Mouse (Mus musculus) brain, adult 2 months (tissue): ENCODE results near the gene Scn10a.

Source experiments
- DNase-seq: peaks from one replicate; pipeline ENCODE4 v3.0.0; 2011; ENCODE audit warnings: low read depth, low spot score

Gene Scn10a

GRCm38 (mm10) chr9:119576977-119577376, 142.1 kb downstream of the Scn10a start:
- DNase-seq: peak; percentile 84

DNA sequence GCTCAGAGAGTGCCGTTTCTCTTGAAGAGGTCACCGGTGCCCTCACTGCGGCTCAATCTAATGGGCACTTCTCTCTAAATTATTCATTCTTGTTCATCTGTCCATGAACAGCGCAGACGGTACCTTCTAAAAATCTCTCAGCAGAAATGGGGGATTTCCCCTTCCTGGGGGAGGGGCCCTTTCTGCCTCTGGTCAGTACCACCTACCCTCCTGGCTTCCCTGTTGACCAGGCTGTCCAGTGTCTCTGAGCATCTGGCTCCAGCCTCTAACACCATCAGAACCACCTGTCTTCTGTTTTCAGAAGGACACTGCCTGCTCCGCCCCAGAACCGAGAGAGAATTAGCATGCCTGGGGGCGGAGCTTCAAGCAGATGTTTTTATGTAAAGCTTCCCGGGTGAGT, 143.4 kb downstream of the Scn10a start:
- no peak for DNase-seq

DNA sequence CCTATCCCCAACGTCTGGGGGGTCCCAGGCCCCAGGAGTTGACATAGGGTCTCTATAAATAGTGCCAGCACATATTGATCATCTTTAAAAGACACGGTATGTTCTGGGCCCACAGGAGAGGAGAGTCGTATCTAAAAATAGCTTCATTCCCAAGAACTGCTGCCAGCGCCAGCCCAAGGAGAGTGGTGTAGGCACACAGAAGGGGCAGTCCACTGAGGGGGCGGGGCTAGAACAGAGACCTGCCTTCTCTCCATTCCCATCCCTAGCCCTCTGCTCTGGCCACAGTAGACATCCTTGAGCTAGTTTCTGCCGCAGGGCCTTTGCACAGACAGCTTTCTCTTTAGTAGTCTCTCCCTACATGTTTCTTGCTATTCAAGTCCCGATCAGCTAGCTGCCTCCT, 144.8 kb downstream of the Scn10a start:
- DNase-seq: no peak

- DNase-seq: no peak
Measured at GRCm38 (mm10) chr9:119573009-119573408, 146.1 kb downstream of the Scn10a start.

DNA sequence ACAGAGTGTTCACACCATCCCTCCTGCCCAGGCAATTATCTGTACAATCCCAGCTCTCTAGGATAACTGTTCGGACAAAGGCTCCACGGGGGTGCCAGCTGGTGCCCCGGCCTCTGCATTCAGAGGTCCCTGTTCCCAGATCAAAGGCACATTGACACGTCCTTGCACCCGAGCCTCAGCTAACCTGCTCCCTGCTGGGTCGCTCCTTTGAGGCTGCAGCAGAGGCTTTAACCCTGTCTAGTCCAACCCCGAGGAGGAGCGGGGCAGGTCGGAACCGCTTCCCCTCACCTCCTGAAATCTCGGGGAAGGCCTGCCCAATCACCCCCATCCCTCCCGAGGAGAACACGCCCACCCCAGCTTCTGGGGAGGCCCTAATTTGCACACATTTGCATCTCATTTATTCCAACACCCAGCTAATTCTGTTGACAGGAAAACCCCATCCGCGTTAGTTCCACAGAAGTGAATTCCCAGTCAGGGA, 147.7 kb downstream of the Scn10a start:
- no peak for DNase-seq

DNA sequence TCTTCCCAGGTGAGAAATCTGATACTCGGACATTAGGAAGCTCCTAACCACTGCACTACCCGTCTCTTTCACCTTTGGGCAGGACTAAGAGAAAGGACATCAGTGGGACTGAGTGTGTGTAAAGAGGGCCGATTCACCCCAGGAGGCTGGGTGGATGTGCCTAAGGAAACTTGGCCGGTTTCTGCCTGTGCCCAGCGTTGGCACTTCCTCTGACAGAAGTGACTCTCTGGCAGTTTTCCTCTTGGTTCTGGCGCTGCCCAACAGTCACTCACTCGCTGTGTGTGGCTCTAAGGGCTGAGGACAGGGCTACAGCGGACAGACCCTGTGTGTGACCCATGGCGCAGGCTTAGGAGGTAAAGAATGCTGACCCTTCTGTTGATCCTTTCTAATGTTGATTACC, 148.5 kb downstream of the Scn10a start:
- DNase-seq: no peak

DNA sequence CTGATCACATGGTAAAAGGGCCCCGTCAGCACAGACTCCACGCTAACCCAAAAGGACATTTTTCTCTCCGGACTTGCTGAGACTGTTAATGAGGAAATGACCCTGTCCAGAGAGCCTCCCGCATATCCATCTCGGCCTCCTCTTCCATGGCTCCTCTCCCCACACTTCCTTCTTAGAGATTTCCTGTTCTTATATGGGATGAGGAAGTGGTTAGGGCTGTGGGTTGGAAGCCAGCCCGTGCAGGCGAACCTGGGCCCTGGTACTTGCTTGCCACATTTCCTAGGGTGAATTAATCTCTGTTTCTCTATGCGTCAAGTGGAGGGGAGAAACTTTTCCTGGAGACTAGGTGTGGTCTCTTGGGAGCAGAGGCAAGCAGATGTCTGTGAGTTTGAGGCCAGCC, 150.4 kb downstream of the Scn10a start:
- DNase-seq: no peak

GRCm38 (mm10) chr9:119567800-119568199, 151.3 kb downstream of the Scn10a start:
- no peak for DNase-seq

GRCm38 (mm10) chr9:119566214-119566613, 152.9 kb downstream of the Scn10a start:
- DNase-seq: no peak

DNA sequence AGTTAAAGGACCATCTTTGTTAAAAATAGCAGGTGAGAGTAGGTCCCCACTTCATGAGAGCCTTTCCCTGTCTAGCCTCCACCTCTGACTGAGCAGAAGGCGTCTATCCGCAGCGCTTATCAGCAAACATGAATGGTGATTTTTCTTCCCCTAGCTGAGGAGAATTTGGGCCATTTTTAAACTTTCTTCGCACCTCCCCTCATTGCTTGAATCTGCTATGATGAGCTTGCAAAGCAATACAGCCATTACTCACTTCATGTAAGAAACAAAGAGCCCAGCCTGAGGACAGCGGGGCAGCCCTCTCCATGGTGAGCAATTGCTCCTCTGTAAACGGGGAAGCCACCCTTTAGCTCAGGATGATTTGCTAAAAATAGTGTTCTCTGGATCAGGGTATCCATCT, 154.3 kb downstream of the Scn10a start:
- peak; percentile 71 for DNase-seq

GRCm38 (mm10) chr9:119563617-119564016, 155.5 kb downstream of the Scn10a start:
- no peak for DNase-seq

GRCm38 (mm10) chr9:119562256-119562655, 156.9 kb downstream of the Scn10a start:
- DNase-seq: no peak

DNA sequence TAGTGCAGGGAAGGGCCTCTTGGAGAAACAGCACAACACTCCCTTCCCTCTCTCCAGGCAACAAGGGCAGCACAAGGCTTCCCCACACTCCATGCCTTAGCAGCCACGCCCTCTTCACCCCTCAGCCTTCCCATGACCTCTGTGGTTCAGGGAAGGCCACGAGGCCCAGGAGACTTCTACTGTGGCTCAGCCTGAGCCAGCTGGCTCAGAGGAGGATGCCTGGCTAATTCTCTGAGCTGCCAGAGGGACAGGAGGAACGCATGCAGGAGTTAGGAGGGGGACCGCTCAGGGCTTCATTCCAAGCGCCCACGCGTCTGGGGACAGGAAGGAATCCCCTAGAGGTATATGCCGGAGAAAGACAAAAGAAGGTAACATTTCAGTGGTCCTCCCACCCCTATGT, 157.4 kb downstream of the Scn10a start:
- DNase-seq: no peak

DNA sequence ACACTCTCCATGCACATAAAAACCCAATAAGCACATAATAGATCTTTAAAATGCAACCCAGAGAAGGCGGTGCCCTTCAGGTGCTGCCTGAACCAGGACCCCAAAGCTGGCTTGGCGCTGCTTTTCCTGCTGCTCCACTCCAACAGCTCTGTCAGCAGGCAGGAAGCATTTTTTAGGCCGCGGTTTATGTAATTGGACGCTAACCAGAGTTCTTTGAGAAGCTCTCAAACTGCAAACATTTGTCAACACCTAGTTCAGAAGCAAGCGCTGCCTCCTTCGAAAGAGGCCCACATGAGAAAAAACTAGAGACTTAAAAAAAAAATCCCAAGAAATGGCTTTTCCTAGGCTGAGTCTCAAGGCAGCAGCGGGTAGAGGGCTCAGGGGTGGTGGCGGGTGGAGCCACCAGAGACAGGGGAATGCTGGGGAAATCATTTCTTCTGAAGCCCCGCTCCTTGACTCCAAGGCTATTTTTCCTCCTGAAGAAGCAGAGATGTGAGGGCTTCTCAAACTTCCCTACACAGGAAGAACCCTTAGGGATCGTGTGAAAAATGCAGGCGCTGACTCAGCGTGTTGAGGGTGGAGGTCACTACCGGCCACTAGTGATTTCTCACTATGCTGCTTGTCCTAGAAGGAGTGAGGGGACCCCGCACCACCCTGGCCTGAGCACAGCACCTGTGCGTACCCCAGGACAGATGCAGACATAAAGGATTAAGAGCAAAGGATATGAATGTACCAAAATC, 159.4 kb downstream of the Scn10a start:
- DNase-seq: peak; percentile 68
